Mouse (Mus musculus) layer of hippocampus, adult 18-20 months (tissue): ENCODE data around the gene Klhl23. TPM values are rescaled to one million over a fixed set of nuclear protein-coding genes. Genes with fewer than 3 reads are reported as not detected.

Experiments
- total RNA-seq, 2 experiments: library from RNA; stranded (reverse); gene quantifications; 2 replicates each; pipeline ENCODE4 v1.2.3; 2021

Klhl23 gene
- total RNA-seq, 2 experiments from 2014 or later = 37.7 to 40.9 TPM

Other genes starting within 250 kb of the Klhl23 start
- gene Lrp2, start 235.9 kb upstream of the Klhl23 start, total RNA-seq = under 1 TPM; 0.53 to 0.59 TPM
- 10 to 100 TPM; 21.8 to 25.0 TPM for gene Bbs5, start 174.8 kb upstream of the Klhl23 start, total RNA-seq
- under 1 TPM; 0.25 to 0.47 TPM for gene Klhl41, start 151.8 kb upstream of the Klhl23 start, total RNA-seq
- 10 to 100 TPM; 16.9 to 17.3 TPM for gene Fastkd1, start 108.4 kb upstream of the Klhl23 start, total RNA-seq
- 10 to 100 TPM; 66.3 to 66.9 TPM for gene Ppig, start 99.4 kb upstream of the Klhl23 start, total RNA-seq
- 1 to 10 TPM; 2.2 to 2.7 TPM for gene Ccdc173, start 32.4 kb upstream of the Klhl23 start, total RNA-seq
- gene Phospho2, start 32.3 kb upstream of the Klhl23 start, total RNA-seq = 10 to 100 TPM; 23.9 to 24.3 TPM
- 100 to 1,000 TPM; 119 to 132 TPM for gene Ssb, start 39.6 kb downstream of the Klhl23 start, total RNA-seq
- 10 to 100 TPM; 13.8 to 14.8 TPM for gene Mettl5, start 63.7 kb downstream of the Klhl23 start, total RNA-seq
- 100 to 1,000 TPM; 106 to 118 TPM for gene Ubr3, start 75.3 kb downstream of the Klhl23 start, total RNA-seq
- under 1 TPM; 0.64 to 0.94 TPM for gene Myo3b, start 217.2 kb downstream of the Klhl23 start, total RNA-seq